Mouse (Mus musculus) liver, postnatal 0 days (tissue): ENCODE measurements around the gene Slc4a10.

ENCODE experiments used
- CTCF ChIP-seq: sonication (generic); IDR thresholded peaks from 2 replicates; pipeline ENCODE4 v1.5.1; 2016; ENCODE audit warnings: antibody characterized with exemption, low read depth
- EP300 ChIP-seq: IDR thresholded peaks from 2 replicates; pipeline ENCODE4 v1.6.1; 2016; ENCODE audit warnings: antibody characterized with exemption, low read depth, mild to moderate bottlenecking

DNA sequence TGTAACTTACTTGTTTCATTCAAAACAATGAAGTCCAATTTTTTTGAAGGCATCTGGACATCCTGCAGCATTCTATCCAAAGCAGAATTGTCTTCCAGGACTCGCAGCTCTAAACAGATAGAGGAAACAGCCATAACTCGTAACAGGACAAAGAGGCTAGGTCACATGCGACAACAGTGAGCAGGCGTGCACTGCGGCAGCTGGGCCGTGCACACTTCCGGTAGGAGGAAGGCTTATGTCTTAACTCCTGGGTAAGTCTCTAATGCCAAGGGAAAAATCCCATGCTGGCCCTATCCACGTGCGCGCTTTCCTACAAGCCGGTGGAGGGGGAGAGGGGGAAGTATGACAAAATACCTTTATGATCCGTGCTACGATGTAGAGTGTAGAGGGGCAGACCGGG, 310.3 kb downstream of the Slc4a10 start:
- TF ChIP-seq CTCF (no peak), EP300 (no peak)
